Comparison of ENCODE assay signal across 8 mouse cellular contexts in the genomic region with DNA sequence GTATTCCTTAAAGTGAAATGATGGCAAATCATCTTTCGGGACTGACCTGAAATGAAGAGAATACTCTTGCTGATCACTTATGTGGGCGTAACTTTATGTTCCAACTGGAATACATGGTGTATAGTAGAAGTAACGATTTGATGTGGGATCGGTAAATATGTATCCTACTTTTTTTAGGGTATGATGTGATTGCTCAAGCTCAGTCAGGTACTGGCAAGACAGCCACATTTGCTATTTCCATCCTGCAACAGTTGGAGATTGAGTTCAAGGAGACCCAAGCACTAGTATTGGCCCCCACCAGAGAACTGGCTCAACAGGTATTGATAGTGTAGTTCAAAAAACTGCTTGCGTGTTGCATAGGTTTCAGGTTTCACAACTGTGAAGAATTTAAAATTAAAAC. TPM values are rescaled to one million over a fixed set of nuclear protein-coding genes. Genes with fewer than 3 reads are reported as not detected.
DNase-seq lines count a peak whose midpoint lies in the region; ATAC-seq lines count a peak whose summit lies in the region.
"Had no signal": no experiment of that assay in that cellular context is flagged by ENCODE, and none has a peak within 500 bp of the region (broad histone marks: within the 10 kb centered on the region; RNA-seq: fewer than 3 reads in every experiment).

No protein-coding gene starts in this region.

- H3K4me1 ChIP-seq in neural tube, embryonic 11.5 days (ENCODE audit: control insufficient read depth, insufficient read depth, low read length) = peaks cover 11% of the 10 kb centered on the region
- peaks cover 36% of the 10 kb centered on the region for H3K4me1 ChIP-seq in forebrain, embryonic 10.5 days
- H3K4me1 ChIP-seq in limb, embryonic 13.5 days = peaks cover 31% of the 10 kb centered on the region
- H3K4me1 ChIP-seq in stomach, embryonic 16.5 days (ENCODE audit: control insufficient read depth, insufficient read depth, low read length) = peaks cover 18% of the 10 kb centered on the region

- 4% methylated on average over 5 of the region's 5 CpGs for WGBS in neural tube, embryonic 11.5 days
- WGBS in forebrain, embryonic 10.5 days = 8% methylated on average over 5 of the region's 5 CpGs
- WGBS in limb, embryonic 13.5 days = 2% methylated on average over 5 of the region's 5 CpGs
- WGBS in stomach, embryonic 16.5 days = under 1% methylated on average over 5 of the region's 5 CpGs

- no peaks in the 10 kb centered on the region for H3K9me3 ChIP-seq in neural tube, embryonic 11.5 days (ENCODE audit: control insufficient read depth, low read length)
- no peaks in the 10 kb centered on the region for H3K9me3 ChIP-seq in forebrain, embryonic 10.5 days
- H3K9me3 ChIP-seq in limb, embryonic 13.5 days = no peaks in the 10 kb centered on the region
- H3K9me3 ChIP-seq in stomach, embryonic 16.5 days (replicated peaks; ENCODE audit: control insufficient read depth, low read length) = no peaks in the 10 kb centered on the region

- H3K27me3 ChIP-seq in neural tube, embryonic 11.5 days (ENCODE audit: control insufficient read depth, insufficient read depth, low read length) = no peaks in the 10 kb centered on the region
- no peaks in the 10 kb centered on the region for H3K27me3 ChIP-seq in forebrain, embryonic 10.5 days (ENCODE audit: poor library complexity, severe bottlenecking)
- no peaks in the 10 kb centered on the region for H3K27me3 ChIP-seq in limb, embryonic 13.5 days
- no peaks in the 10 kb centered on the region for H3K27me3 ChIP-seq in stomach, embryonic 16.5 days (ENCODE audit: control insufficient read depth, insufficient read depth, low read length)

- H3K4me2 ChIP-seq in neural tube, embryonic 11.5 days (ENCODE audit: low read depth) = peak overlapping the region; percentile 88
- peak overlapping the region; percentile 83 for H3K4me2 ChIP-seq in limb, embryonic 13.5 days (replicated peaks)
- peak overlapping the region; percentile 96 for H3K4me2 ChIP-seq in stomach, embryonic 16.5 days (ENCODE audit: low read depth, low read length)

- no peak for DNase-seq in neural tube, embryonic 11.5 days (ENCODE audit: low spot score)
- no peak for DNase-seq in neural tube, embryonic 10.5 days (ENCODE audit: extremely low spot score, low spot score)
- DNase-seq in forebrain, embryonic 10.5 days (ENCODE audit: extremely low spot score, low spot score) = no peak
- DNase-seq in spleen, postnatal 14 days (ENCODE audit: low spot score in 2 of 2) = no peak
- DNase-seq: cerebellum, postnatal 10 days had no signal

- H3K36me3 ChIP-seq in neural tube, embryonic 11.5 days (ENCODE audit: control insufficient read depth, insufficient read depth, low read length) = peaks cover 15% of the 10 kb centered on the region
- H3K36me3 ChIP-seq in forebrain, embryonic 10.5 days (replicated peaks) = peaks cover 55% of the 10 kb centered on the region
- peaks cover 49% of the 10 kb centered on the region for H3K36me3 ChIP-seq in limb, embryonic 13.5 days
- H3K36me3 ChIP-seq in stomach, embryonic 16.5 days (ENCODE audit: control insufficient read depth, insufficient read depth, low read length) = peaks cover 41% of the 10 kb centered on the region

- H3K9ac ChIP-seq in neural tube, embryonic 11.5 days (ENCODE audit: low read length) = peak overlapping the region; percentile 100
- peak overlapping the region; percentile 100 for H3K9ac ChIP-seq in limb, embryonic 13.5 days
- peak overlapping the region; percentile 99 for H3K9ac ChIP-seq in stomach, embryonic 16.5 days (ENCODE audit: low read length)

- H3K4me3 ChIP-seq in neural tube, embryonic 11.5 days (ENCODE audit: low read depth, low read length) = peak overlapping the region; percentile 99
- H3K4me3 ChIP-seq in forebrain, embryonic 10.5 days = peak overlapping the region; percentile 97
- H3K4me3 ChIP-seq in limb, embryonic 13.5 days = peak overlapping the region; percentile 99
- peak overlapping the region; percentile 90 for H3K4me3 ChIP-seq in stomach, embryonic 16.5 days (replicated peaks; ENCODE audit: low read length)

- ATAC-seq in neural tube, embryonic 11.5 days (ENCODE audit: insufficient read depth, low FRiP score, low TSS enrichment) = no peak
- ATAC-seq in limb, embryonic 13.5 days (ENCODE audit: low FRiP score, low read depth) = no peak
- no peak for ATAC-seq in stomach, embryonic 16.5 days (ENCODE audit: insufficient read depth, low FRiP score)
- ATAC-seq in monocyte, adult 5-6 weeks (replicated peaks; ENCODE audit: insufficient number of reproducible peaks, low FRiP score, low TSS enrichment, poor library complexity, severe bottlenecking) = no peak

- peak overlapping the region; percentile 10; the same call in 1 of the 2 replicates for H3K27ac ChIP-seq in neural tube, embryonic 11.5 days (ENCODE audit: low read depth, low read length)
- peak overlapping the region; percentile 99 for H3K27ac ChIP-seq in forebrain, embryonic 10.5 days
- peak overlapping the region; percentile 97 for H3K27ac ChIP-seq in limb, embryonic 13.5 days
- peak overlapping the region; percentile 99 for H3K27ac ChIP-seq in stomach, embryonic 16.5 days (ENCODE audit: low read length)

RNA-seq across cellular contexts. Expression of gene Eif4a2, which starts 1.7 kb away (rescaled TPM):
- polyA plus RNA-seq in neural tube, embryonic 11.5 days (2014; fragmentation: Nextera tagmentation; extraction: Ambion mirVana) = 217 and 230 TPM in 2 replicates
- 170 and 175 TPM in 2 replicates for polyA plus RNA-seq in forebrain, embryonic 10.5 days (2016; fragmentation: Nextera tagmentation; extraction: Ambion mirVana)
- polyA plus RNA-seq in limb, embryonic 13.5 days (2015; fragmentation: Nextera tagmentation; extraction: Ambion mirVana) = 249 and 265 TPM in 2 replicates
- 244 and 257 TPM in 2 replicates for polyA plus RNA-seq in stomach, embryonic 16.5 days (2015; fragmentation: Nextera tagmentation; extraction: Ambion mirVana)
- total RNA-seq in monocyte, adult 5-6 weeks (2017) = 1,626 to 2,036 TPM (median 1,817 TPM) in 3 replicates

RNA-seq across cellular contexts. Expression of gene Rfc4, which starts 18.6 kb away (rescaled TPM):
- 150 and 184 TPM in 2 replicates for polyA plus RNA-seq in neural tube, embryonic 11.5 days (2014; fragmentation: Nextera tagmentation; extraction: Ambion mirVana)
- 257 and 263 TPM in 2 replicates for polyA plus RNA-seq in forebrain, embryonic 10.5 days (2016; fragmentation: Nextera tagmentation; extraction: Ambion mirVana)
- 136 TPM in 2 replicates for polyA plus RNA-seq in limb, embryonic 13.5 days (2015; fragmentation: Nextera tagmentation; extraction: Ambion mirVana)
- polyA plus RNA-seq in stomach, embryonic 16.5 days (2015; fragmentation: Nextera tagmentation; extraction: Ambion mirVana) = 81.3 and 93.7 TPM in 2 replicates
- total RNA-seq in monocyte, adult 5-6 weeks (2017) = 6.0 to 13.5 TPM (median 12.6 TPM) in 3 replicates

RNA-seq across cellular contexts. Expression of gene Adipoq, which starts 37.4 kb away (rescaled TPM):
- polyA plus RNA-seq in neural tube, embryonic 11.5 days (2014; fragmentation: Nextera tagmentation; extraction: Ambion mirVana) = not detected in 2 replicates
- not detected in 2 replicates for polyA plus RNA-seq in forebrain, embryonic 10.5 days (2016; fragmentation: Nextera tagmentation; extraction: Ambion mirVana)
- polyA plus RNA-seq in limb, embryonic 13.5 days (2015; fragmentation: Nextera tagmentation; extraction: Ambion mirVana) = 0.11 TPM in 1 of 2 replicates, not detected in the other
- polyA plus RNA-seq in stomach, embryonic 16.5 days (2015; fragmentation: Nextera tagmentation; extraction: Ambion mirVana) = not detected in 2 replicates
- not detected in 3 replicates for total RNA-seq in monocyte, adult 5-6 weeks (2017)

RNA-seq across cellular contexts. Expression of gene Kng1, which starts 51.3 kb away (rescaled TPM):
- not detected in 2 replicates for polyA plus RNA-seq in neural tube, embryonic 11.5 days (2014; fragmentation: Nextera tagmentation; extraction: Ambion mirVana)
- not detected in 2 replicates for polyA plus RNA-seq in forebrain, embryonic 10.5 days (2016; fragmentation: Nextera tagmentation; extraction: Ambion mirVana)
- 0.15 and 1.1 TPM in 2 replicates for polyA plus RNA-seq in limb, embryonic 13.5 days (2015; fragmentation: Nextera tagmentation; extraction: Ambion mirVana)
- polyA plus RNA-seq in stomach, embryonic 16.5 days (2015; fragmentation: Nextera tagmentation; extraction: Ambion mirVana) = 23.8 and 31.9 TPM in 2 replicates
- not detected in 3 replicates for total RNA-seq in monocyte, adult 5-6 weeks (2017)

Comparison
In these comparisons a context has a peak if more than half of its experiments do, and no peak if none do; other contexts are left out.
1. H3K27ac ChIP-seq: peak in every context shown above with its lines; median percentile 99 in forebrain, embryonic 10.5 days; 99 in stomach, embryonic 16.5 days; 97 in limb, embryonic 13.5 days; 10 in neural tube, embryonic 11.5 days.